Mouse (Mus musculus) embryonic facial prominence, embryonic 11.5 days (tissue): ENCODE data around the gene Nav2. TPM values are rescaled to one million over a fixed set of nuclear protein-coding genes. Genes with fewer than 3 reads are reported as not detected.
A peak's percentile ranks its signal among the peaks of the same experiment; 100 is the strongest.

ENCODE experiments used
- ATAC-seq: fragments of 200-750 bp; cut with Nextera tagmentation; replicated peaks from 2 replicates; pipeline ENCODE4 v1.8.0; 2017; ENCODE audit warnings: low read depth; ENCODE audit not compliant: insufficient number of reproducible peaks, low FRiP score, low TSS enrichment
- DNase-seq: peaks from one replicate; pipeline ENCODE4 v3.0.0-alpha.2; 2015; ENCODE audit warnings: low spot score
- H3K27ac ChIP-seq: fragments of 300-500 bp; sonication (generic); replicated peaks from 2 replicates; pipeline ENCODE4 v1.5.1; 2014; ENCODE audit warnings: mild to moderate bottlenecking, low read depth, low read length, control low read depth
- H3K27me3 ChIP-seq: fragments of 300-500 bp; sonication (generic); 2 replicates; pipeline ENCODE4 v1.6.1; 2014; ENCODE audit warnings: mild to moderate bottlenecking, low read length, moderate library complexity, mixed read lengths; ENCODE audit not compliant: control insufficient read depth, insufficient read depth
- H3K36me3 ChIP-seq: fragments of 300-500 bp; sonication (generic); replicated peaks from 2 replicates; pipeline ENCODE4 v1.6.1; 2014; ENCODE audit warnings: low read depth, mild to moderate bottlenecking, low read length, moderate library complexity, mixed read lengths; ENCODE audit not compliant: control insufficient read depth, insufficient read depth
- H3K4me1 ChIP-seq: fragments of 300-500 bp; sonication (generic); 2 replicates; pipeline ENCODE4 v1.6.1; 2014; ENCODE audit warnings: low read length, mixed read lengths; ENCODE audit not compliant: control insufficient read depth, insufficient read depth
- H3K4me2 ChIP-seq: fragments of 300-500 bp; sonication (generic); 2 replicates; pipeline ENCODE4 v1.6.1; 2014; ENCODE audit warnings: low read depth, mild to moderate bottlenecking, control low read depth, low read length, moderate library complexity
- H3K4me3 ChIP-seq: fragments of 300-500 bp; sonication (generic); 2 replicates; pipeline ENCODE4 v1.5.1; 2014; ENCODE audit warnings: low read depth, low read length, control low read depth
- H3K9ac ChIP-seq: fragments of 300-500 bp; sonication (generic); replicated peaks from 2 replicates; pipeline ENCODE4 v1.6.1; 2014; ENCODE audit warnings: mild to moderate bottlenecking, control low read depth, low read length
- H3K9me3 ChIP-seq: fragments of 300-500 bp; sonication (generic); replicated peaks from 2 replicates; pipeline ENCODE4 v1.6.1; 2016; ENCODE audit warnings: mild to moderate bottlenecking, low read length, inconsistent platforms, mixed read lengths; ENCODE audit not compliant: control insufficient read depth
- WGBS: fragments of 180-500 bp; shearing (Covaris S2); extraction: QIAGEN DNeasy Blood & Tissue Kit; methylation state at CpG from one replicate; pipeline ENCODE4 v1.1.7; 2014; 5-methylcytosine and 5-hydroxymethylcytosine counted together
- polyA plus RNA-seq: library from polyadenylated mRNA; unstranded; fragments of >200 nt; fragmentation: Nextera tagmentation; extraction: Ambion mirVana; gene quantifications from 2 replicates; pipeline ENCODE4 v1.2.1, GENCODE M21; 2014

Nav2 gene
- polyA plus RNA-seq, 1 experiment from 2014 or later = 7.3 TPM

GRCm38 (mm10) chr7:49125545-49125944, 217.0 kb downstream of the Nav2 start:
- no peaks in the 10 kb centered on the region for H3K36me3 ChIP-seq
- H3K9me3 ChIP-seq = no peaks in the 10 kb centered on the region
- 0 out of 2 replicates have a peak, but pooled peaks cover 3% of the 10 kb centered on the region for H3K27me3 ChIP-seq
- H3K27ac ChIP-seq = no peak overlapping the region
- peak; percentile 73 for DNase-seq
- no peak overlapping the region for H3K4me3 ChIP-seq
- H3K4me2 ChIP-seq = no peak overlapping the region
- no peaks in the 10 kb centered on the region for H3K4me1 ChIP-seq
- no peak overlapping the region for H3K9ac ChIP-seq
- WGBS = 39% methylated on average over 3 of the region's 3 CpGs
- ATAC-seq = no peak

GRCm38 (mm10) chr7:49128224-49128623, 219.7 kb downstream of the Nav2 start:
- no peaks in the 10 kb centered on the region for H3K36me3 ChIP-seq
- no peak overlapping the region for H3K4me2 ChIP-seq
- no peak overlapping the region for H3K27ac ChIP-seq
- WGBS = 84% methylated on average over 8 of the region's 8 CpGs
- no peak overlapping the region for H3K4me3 ChIP-seq
- H3K9ac ChIP-seq = no peak overlapping the region
- ATAC-seq (no peak), DNase-seq (no peak)
- no peaks in the 10 kb centered on the region for H3K9me3 ChIP-seq
- H3K27me3 ChIP-seq = no peaks in the 10 kb centered on the region
- no peaks in the 10 kb centered on the region for H3K4me1 ChIP-seq

GRCm38 (mm10) chr7:49132851-49133351, 224.4 kb downstream of the Nav2 start:
- H3K4me1 ChIP-seq = no peaks in the 10 kb centered on the region
- no peak overlapping the region for H3K9ac ChIP-seq
- ATAC-seq (peak; percentile 45; the same call in 1 of the 2 replicates), DNase-seq (peak; percentile 88)
- H3K4me2 ChIP-seq = no peak overlapping the region
- no peak overlapping the region for H3K27ac ChIP-seq
- H3K9me3 ChIP-seq = no peaks in the 10 kb centered on the region
- no peaks in the 10 kb centered on the region for H3K27me3 ChIP-seq
- H3K36me3 ChIP-seq = no peaks in the 10 kb centered on the region
- WGBS = 44% methylated on average over 10 of the region's 10 CpGs
- no peak overlapping the region for H3K4me3 ChIP-seq

GRCm38 (mm10) chr7:49134396-49134795, 225.9 kb downstream of the Nav2 start:
- Histone ChIP-seq H3K4me3 (no peak overlapping the region), H3K27ac (no peak overlapping the region), H3K36me3 (no peaks in the 10 kb centered on the region), H3K27me3 (no peaks in the 10 kb centered on the region), H3K4me1 (no peaks in the 10 kb centered on the region), H3K9me3 (no peaks in the 10 kb centered on the region), H3K4me2 (no peak overlapping the region), H3K9ac (no peak overlapping the region)
- WGBS = 72% methylated on average over 5 of the region's 5 CpGs
- DNase-seq (no peak), ATAC-seq (no peak)

- DNase-seq (no peak), ATAC-seq (no peak)
- Histone ChIP-seq H3K36me3 (no peaks in the 10 kb centered on the region), H3K4me2 (no peak overlapping the region), H3K4me3 (no peak overlapping the region), H3K27me3 (no peaks in the 10 kb centered on the region), H3K9me3 (no peaks in the 10 kb centered on the region), H3K4me1 (no peaks in the 10 kb centered on the region), H3K27ac (no peak overlapping the region), H3K9ac (no peak overlapping the region)
- WGBS = 86% methylated on average over 2 of the region's 2 CpGs
These were observed 231.2 kb downstream of the Nav2 start for GRCm38 (mm10) chr7:49139762-49140161.

- H3K27me3 ChIP-seq = no peaks in the 10 kb centered on the region
- no peak overlapping the region for H3K4me3 ChIP-seq
- ATAC-seq (no peak), DNase-seq (no peak)
- no peaks in the 10 kb centered on the region for H3K9me3 ChIP-seq
- no peaks in the 10 kb centered on the region for H3K4me1 ChIP-seq
- no peak overlapping the region for H3K9ac ChIP-seq
- H3K36me3 ChIP-seq = no peaks in the 10 kb centered on the region
- 76% methylated on average over 7 of the region's 7 CpGs for WGBS
- H3K27ac ChIP-seq = no peak overlapping the region
- no peak overlapping the region for H3K4me2 ChIP-seq
These were observed 235.4 kb downstream of the Nav2 start for GRCm38 (mm10) chr7:49143966-49144365.

GRCm38 (mm10) chr7:49145749-49146670, 237.5 kb downstream of the Nav2 start:
- H3K4me3 ChIP-seq = no peak overlapping the region
- no peak overlapping the region for H3K4me2 ChIP-seq
- no peak overlapping the region for H3K27ac ChIP-seq
- no peak overlapping the region for H3K9ac ChIP-seq
- WGBS = 64% methylated on average over 22 of the region's 22 CpGs
- H3K36me3 ChIP-seq = no peaks in the 10 kb centered on the region
- H3K9me3 ChIP-seq = no peaks in the 10 kb centered on the region
- DNase-seq (no peak), ATAC-seq (no peak)
- no peaks in the 10 kb centered on the region for H3K4me1 ChIP-seq
- H3K27me3 ChIP-seq = no peaks in the 10 kb centered on the region

- Histone ChIP-seq H3K27me3 (no peaks in the 10 kb centered on the region), H3K9me3 (no peaks in the 10 kb centered on the region), H3K27ac (no peak overlapping the region), H3K36me3 (no peaks in the 10 kb centered on the region), H3K9ac (no peak overlapping the region), H3K4me2 (no peak overlapping the region), H3K4me1 (no peaks in the 10 kb centered on the region), H3K4me3 (no peak overlapping the region)
- 63% methylated on average over 5 of the region's 5 CpGs for WGBS
- DNase-seq (no peak), ATAC-seq (no peak)
These were observed 243.8 kb downstream of the Nav2 start for GRCm38 (mm10) chr7:49152297-49152696.
